Mouse (Mus musculus): ENCODE data around the gene Fth1.

DNA sequence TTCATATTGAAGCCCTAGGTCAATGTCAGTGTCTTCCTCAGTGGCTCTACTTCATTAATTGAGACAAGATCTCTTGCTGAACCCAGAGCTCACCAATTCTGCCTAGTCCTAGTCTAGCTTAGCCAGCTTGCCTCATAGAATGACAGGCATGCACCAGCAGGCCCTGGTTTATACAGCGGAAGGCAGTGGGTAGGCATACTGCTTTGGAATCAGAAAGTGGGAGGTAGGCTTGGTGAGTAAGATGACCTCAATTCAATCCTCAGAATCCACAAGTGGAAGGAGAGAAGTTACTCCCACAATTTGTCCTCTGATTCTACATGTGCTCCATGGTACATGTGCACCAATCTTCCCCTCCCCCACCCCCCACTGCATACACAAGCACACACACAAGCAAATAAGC lies 23.3 kb downstream of the Fth1 start:
- no peak for TF ChIP-seq CTCF (IDR thresholded peaks at IDR 0.05)
- TF ChIP-seq EP300 (IDR thresholded peaks at IDR 0.05) = no peak

Measured in lung, postnatal 0 days (tissue).